Mouse (Mus musculus) limb, embryonic 13.5 days (tissue): Measurements from ENCODE around the gene Maml3. TPM values are rescaled to one million over a fixed set of nuclear protein-coding genes. Genes with fewer than 3 reads are reported as not detected.

Source experiments
- ATAC-seq: fragments of 200-750 bp; cut with Nextera tagmentation; 2 replicates; pipeline ENCODE4 v1.8.0; 2017; ENCODE audit warnings: low read depth, moderate number of reproducible peaks, moderate TSS enrichment; ENCODE audit not compliant: low FRiP score
- H3K27ac ChIP-seq: fragments of 300-500 bp; sonication (generic); 2 replicates; pipeline ENCODE4 v1.5.1; 2015; ENCODE audit warnings: inconsistent platforms, mild to moderate bottlenecking, moderate library complexity
- H3K27me3 ChIP-seq: fragments of 300-500 bp; sonication (generic); 2 replicates; pipeline ENCODE4 v1.6.1; 2015; ENCODE audit warnings: mild to moderate bottlenecking, inconsistent platforms
- H3K36me3 ChIP-seq: fragments of 300-500 bp; sonication (generic); 2 replicates; pipeline ENCODE4 v1.6.1; 2015; ENCODE audit warnings: inconsistent platforms, mild to moderate bottlenecking, moderate library complexity
- H3K4me1 ChIP-seq: fragments of 300-500 bp; sonication (generic); 2 replicates; pipeline ENCODE4 v1.6.1; 2015; ENCODE audit warnings: inconsistent platforms
- H3K4me2 ChIP-seq: fragments of 300-500 bp; sonication (generic); replicated peaks from 2 replicates; pipeline ENCODE4 v1.6.1; 2015; ENCODE audit warnings: inconsistent platforms, mild to moderate bottlenecking, moderate library complexity
- H3K4me3 ChIP-seq: fragments of 300-500 bp; sonication (generic); 2 replicates; pipeline ENCODE4 v1.5.1; 2015; ENCODE audit warnings: moderate library complexity, mild to moderate bottlenecking, inconsistent platforms
- H3K9ac ChIP-seq: fragments of 300-500 bp; sonication (generic); 2 replicates; pipeline ENCODE4 v1.6.1; 2015; ENCODE audit warnings: mild to moderate bottlenecking, inconsistent platforms
- H3K9me3 ChIP-seq: fragments of 300-500 bp; sonication (generic); 2 replicates; pipeline ENCODE4 v1.6.1; 2016; ENCODE audit warnings: inconsistent platforms
- WGBS: fragments of 180-500 bp; shearing (Covaris S2); methylation state at CpG from one replicate; pipeline ENCODE4 v1.1.7; 2015; 5-methylcytosine and 5-hydroxymethylcytosine counted together
- polyA plus RNA-seq: library from polyadenylated mRNA; unstranded; fragments of >200 nt; fragmentation: Nextera tagmentation; extraction: Ambion mirVana; gene quantifications from 2 replicates; pipeline ENCODE4 v1.2.1, GENCODE M21; 2015

The Maml3 gene
- polyA plus RNA-seq, 1 experiment from 2014 or later, result 5.1 TPM

GRCm38 (mm10) chr3:51934531-51935485 is 170.1 kb downstream of the Maml3 start:
- Histone ChIP-seq H3K27me3 (no peaks in the 10 kb centered on the region), H3K36me3 (no peaks in the 10 kb centered on the region), H3K4me2 (no peak overlapping the region), H3K27ac (no peak overlapping the region), H3K9ac (no peak overlapping the region), H3K4me1 (no peaks in the 10 kb centered on the region), H3K4me3 (no peak overlapping the region), H3K9me3 (no peaks in the 10 kb centered on the region)
- 89% methylated on average over 13 of the region's 13 CpGs for WGBS
- no peak for ATAC-seq

- H3K4me2 ChIP-seq, result peak overlapping the region; percentile 41
- H3K4me1 ChIP-seq, result peaks cover 15% of the 10 kb centered on the region
- no peak overlapping the region for H3K27ac ChIP-seq
- H3K4me3 ChIP-seq, result no peak overlapping the region
- H3K36me3 ChIP-seq, result no peaks in the 10 kb centered on the region
- H3K27me3 ChIP-seq, result no peaks in the 10 kb centered on the region
- no peaks in the 10 kb centered on the region for H3K9me3 ChIP-seq
- WGBS, result 41% methylated on average over 14 of the region's 14 CpGs
- no peak overlapping the region for H3K9ac ChIP-seq
- no peak for ATAC-seq
Measured at GRCm38 (mm10) chr3:51928188-51928587, 176.7 kb downstream of the Maml3 start.

GRCm38 (mm10) chr3:51927591-51927990 is 177.3 kb downstream of the Maml3 start:
- no peaks in the 10 kb centered on the region for H3K36me3 ChIP-seq
- H3K27me3 ChIP-seq, result no peaks in the 10 kb centered on the region
- H3K9ac ChIP-seq, result no peak overlapping the region
- H3K9me3 ChIP-seq, result no peaks in the 10 kb centered on the region
- no peak overlapping the region for H3K27ac ChIP-seq
- H3K4me1 ChIP-seq, result peaks cover 15% of the 10 kb centered on the region
- no peak for ATAC-seq
- H3K4me2 ChIP-seq, result peak overlapping the region; percentile 41
- no peak overlapping the region for H3K4me3 ChIP-seq
- WGBS, result 47% methylated on average over 7 of the region's 7 CpGs

- Histone ChIP-seq H3K9ac (no peak overlapping the region), H3K4me1 (peaks cover 15% of the 10 kb centered on the region), H3K4me3 (no peak overlapping the region), H3K27ac (no peak overlapping the region), H3K9me3 (no peaks in the 10 kb centered on the region), H3K27me3 (no peaks in the 10 kb centered on the region), H3K36me3 (no peaks in the 10 kb centered on the region), H3K4me2 (no peak overlapping the region)
- ATAC-seq, result 0 out of 2 replicates have a peak, but pooled peaks have one; percentile 24
- WGBS, result 50% methylated on average over 6 of the region's 6 CpGs
Measured at GRCm38 (mm10) chr3:51927043-51927442, 177.8 kb downstream of the Maml3 start.

GRCm38 (mm10) chr3:51925758-51926157 is 179.1 kb downstream of the Maml3 start:
- Histone ChIP-seq H3K27ac (no peak overlapping the region), H3K9me3 (no peaks in the 10 kb centered on the region), H3K36me3 (no peaks in the 10 kb centered on the region), H3K9ac (no peak overlapping the region), H3K27me3 (no peaks in the 10 kb centered on the region), H3K4me3 (no peak overlapping the region), H3K4me2 (no peak overlapping the region), H3K4me1 (peaks cover 15% of the 10 kb centered on the region)
- ATAC-seq, result no peak
- 56% methylated on average over 2 of the region's 2 CpGs for WGBS

- WGBS, result 69% methylated on average over 5 of the region's 5 CpGs
- Histone ChIP-seq H3K9me3 (no peaks in the 10 kb centered on the region), H3K4me3 (no peak overlapping the region), H3K27ac (no peak overlapping the region), H3K4me2 (no peak overlapping the region), H3K9ac (no peak overlapping the region), H3K27me3 (no peaks in the 10 kb centered on the region), H3K4me1 (peaks cover 15% of the 10 kb centered on the region), H3K36me3 (no peaks in the 10 kb centered on the region)
- no peak for ATAC-seq
Measured at GRCm38 (mm10) chr3:51924636-51925035, 180.2 kb downstream of the Maml3 start.

- Histone ChIP-seq H3K9me3 (no peaks in the 10 kb centered on the region), H3K27me3 (no peaks in the 10 kb centered on the region), H3K9ac (no peak overlapping the region), H3K27ac (no peak overlapping the region), H3K4me1 (peaks cover 19% of the 10 kb centered on the region), H3K4me3 (no peak overlapping the region), H3K4me2 (no peak overlapping the region), H3K36me3 (no peaks in the 10 kb centered on the region)
- 85% methylated on average over 6 of the region's 6 CpGs for WGBS
- no peak for ATAC-seq
Measured at GRCm38 (mm10) chr3:51923800-51924199, 181.1 kb downstream of the Maml3 start.

GRCm38 (mm10) chr3:51916902-51917301 is 188.0 kb downstream of the Maml3 start:
- 86% methylated on average over 4 of the region's 4 CpGs for WGBS
- no peak overlapping the region for H3K27ac ChIP-seq
- no peak overlapping the region for H3K9ac ChIP-seq
- H3K27me3 ChIP-seq, result no peaks in the 10 kb centered on the region
- ATAC-seq, result no peak
- H3K4me3 ChIP-seq, result no peak overlapping the region
- no peaks in the 10 kb centered on the region for H3K9me3 ChIP-seq
- H3K4me1 ChIP-seq, result peaks cover 41% of the 10 kb centered on the region
- no peak overlapping the region for H3K4me2 ChIP-seq
- no peaks in the 10 kb centered on the region for H3K36me3 ChIP-seq

GRCm38 (mm10) chr3:51916060-51916870 is 188.6 kb downstream of the Maml3 start:
- Histone ChIP-seq H3K4me1 (peaks cover 41% of the 10 kb centered on the region), H3K9me3 (no peaks in the 10 kb centered on the region), H3K9ac (no peak overlapping the region), H3K27me3 (no peaks in the 10 kb centered on the region), H3K4me2 (peak overlapping the region; percentile 12; the same call in 1 of the 2 replicates), H3K4me3 (no peak overlapping the region), H3K36me3 (no peaks in the 10 kb centered on the region), H3K27ac (peak overlapping the region; percentile 39; the same call in 1 of the 2 replicates)
- ATAC-seq, result peak; percentile 84
- WGBS, result 17% methylated on average over 10 of the region's 10 CpGs

GRCm38 (mm10) chr3:51915415-51915814 is 189.5 kb downstream of the Maml3 start:
- Histone ChIP-seq H3K27me3 (no peaks in the 10 kb centered on the region), H3K4me1 (peaks cover 41% of the 10 kb centered on the region), H3K27ac (no peak overlapping the region), H3K4me2 (0 out of 2 replicates have a peak overlapping the region, but pooled peaks have one; percentile 12), H3K9me3 (no peaks in the 10 kb centered on the region), H3K4me3 (no peak overlapping the region), H3K36me3 (no peaks in the 10 kb centered on the region), H3K9ac (no peak overlapping the region)
- no peak for ATAC-seq
- 78% methylated on average over 1 of the region's 1 CpGs for WGBS

- H3K4me2 ChIP-seq, result no peak overlapping the region
- H3K4me1 ChIP-seq, result peaks cover 41% of the 10 kb centered on the region
- no peak overlapping the region for H3K27ac ChIP-seq
- no peak overlapping the region for H3K9ac ChIP-seq
- no peaks in the 10 kb centered on the region for H3K9me3 ChIP-seq
- no peaks in the 10 kb centered on the region for H3K27me3 ChIP-seq
- ATAC-seq, result no peak
- H3K36me3 ChIP-seq, result no peaks in the 10 kb centered on the region
- 67% methylated on average over 4 of the region's 4 CpGs for WGBS
- H3K4me3 ChIP-seq, result no peak overlapping the region
Measured at GRCm38 (mm10) chr3:51914900-51915299, 190.0 kb downstream of the Maml3 start.

- no peak overlapping the region for H3K9ac ChIP-seq
- no peak overlapping the region for H3K4me2 ChIP-seq
- no peaks in the 10 kb centered on the region for H3K36me3 ChIP-seq
- no peak overlapping the region for H3K27ac ChIP-seq
- H3K9me3 ChIP-seq, result no peaks in the 10 kb centered on the region
- H3K4me3 ChIP-seq, result no peak overlapping the region
- ATAC-seq, result no peak
- WGBS, result 87% methylated on average over 8 of the region's 8 CpGs
- peaks cover 44% of the 10 kb centered on the region for H3K4me1 ChIP-seq
- no peaks in the 10 kb centered on the region for H3K27me3 ChIP-seq
Measured at GRCm38 (mm10) chr3:51913498-51913897, 191.4 kb downstream of the Maml3 start.
